Mouse (Mus musculus) erythroblast, adult 5-6 weeks (primary cell): ENCODE results near the gene Krt84. TPM values are rescaled to one million over a fixed set of nuclear protein-coding genes. Genes with fewer than 3 reads are reported as not detected.

Experiments
- ATAC-seq: replicated peaks from 2 replicates; pipeline ENCODE4 v1.8.0; 2016; ENCODE audit warnings: moderate number of reproducible peaks, mild to moderate bottlenecking, moderate TSS enrichment, inconsistent platforms; ENCODE audit not compliant: poor library complexity, low FRiP score, severe bottlenecking
- total RNA-seq, 2 experiments: library from RNA; stranded (forward) in 1 of 2; stranded (reverse) in 1 of 2; fragments of 150-400 nt in 1 of 2; fragments of 200-764, 138-1000 nt in 1 of 2; gene quantifications; 2 replicates each; pipeline versions ENCODE4 v1.2.3 to v1.2.4; 2015 to 2017; ENCODE audit warnings: low replicate concordance in 2 of 2

Gene Krt84
- total RNA-seq, 2 experiments from 2014 or later = not detected

- no peak for ATAC-seq
These were observed 25.5 kb downstream of the Krt84 start for GRCm38 (mm10) chr15:101506896-101507758.

- no peak for ATAC-seq
These were observed 35.4 kb downstream of the Krt84 start for GRCm38 (mm10) chr15:101497181-101497580.

GRCm38 (mm10) chr15:101495266-101495665 is 37.4 kb downstream of the Krt84 start:
- no peak for ATAC-seq

DNA sequence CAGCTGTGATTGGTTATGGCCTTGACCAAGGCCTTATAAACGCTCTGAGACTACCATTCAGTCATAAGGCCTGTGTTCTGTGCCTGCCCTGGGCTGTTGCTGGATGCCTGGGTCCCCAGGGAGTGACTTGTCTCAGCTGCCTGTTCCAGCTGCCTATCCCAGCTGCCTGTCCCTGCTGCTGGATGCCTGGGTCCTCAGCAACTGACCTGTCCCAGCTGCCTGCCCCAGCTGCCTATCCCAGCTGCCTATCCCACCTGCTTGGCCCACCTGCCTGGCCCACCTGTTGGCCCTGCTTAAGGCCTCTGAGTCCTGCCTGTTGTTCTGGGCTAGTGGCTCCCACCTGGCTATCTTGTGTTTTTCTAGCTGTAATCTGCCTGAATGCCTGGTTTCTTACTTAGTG is 38.4 kb downstream of the Krt84 start:
- no peak for ATAC-seq

- ATAC-seq = no peak
These were observed 38.9 kb downstream of the Krt84 start for GRCm38 (mm10) chr15:101493713-101494112.

GRCm38 (mm10) chr15:101492718-101493117 is 39.9 kb downstream of the Krt84 start:
- ATAC-seq = no peak

GRCm38 (mm10) chr15:101491431-101491830 is 41.2 kb downstream of the Krt84 start, which contains the start of gene Krt83:
Krt83 (minus strand) TSS chr15:101491512.
- no peak for ATAC-seq

DNA sequence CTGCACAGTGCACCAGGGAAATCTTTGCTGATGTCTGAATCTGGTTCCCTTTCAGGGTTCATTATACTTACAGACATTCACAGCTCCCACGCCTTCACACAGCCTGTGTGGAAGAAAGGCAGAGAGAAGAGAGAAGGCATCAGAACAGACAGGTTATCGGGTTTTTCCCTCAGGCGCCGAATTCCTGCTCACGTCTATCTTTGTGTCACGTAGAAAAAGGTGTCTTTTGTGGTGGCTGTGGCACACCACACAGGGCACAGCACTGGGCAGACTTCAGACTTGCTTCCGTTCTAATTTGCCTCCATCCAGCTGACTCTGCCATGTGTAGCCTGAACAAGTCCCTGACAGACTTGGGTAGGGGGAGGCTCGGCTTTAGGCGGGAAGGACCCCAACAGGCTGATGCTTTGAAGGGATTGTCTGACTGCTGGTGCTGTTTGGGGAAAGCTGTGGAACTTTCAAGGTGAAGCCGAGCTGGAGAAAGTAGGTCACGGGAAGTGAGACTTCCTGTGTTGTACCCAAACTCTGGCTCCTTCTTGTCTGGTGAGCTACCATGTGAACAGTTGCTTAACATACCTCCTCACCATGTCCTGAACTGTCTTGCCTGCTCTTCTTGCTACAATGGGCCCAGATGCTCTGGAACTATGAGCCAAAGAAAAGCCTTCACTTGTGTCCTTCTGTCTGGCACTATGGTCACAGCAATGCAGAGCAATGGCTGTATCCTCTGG is 46.5 kb downstream of the Krt84 start:
- no peak for ATAC-seq

DNA sequence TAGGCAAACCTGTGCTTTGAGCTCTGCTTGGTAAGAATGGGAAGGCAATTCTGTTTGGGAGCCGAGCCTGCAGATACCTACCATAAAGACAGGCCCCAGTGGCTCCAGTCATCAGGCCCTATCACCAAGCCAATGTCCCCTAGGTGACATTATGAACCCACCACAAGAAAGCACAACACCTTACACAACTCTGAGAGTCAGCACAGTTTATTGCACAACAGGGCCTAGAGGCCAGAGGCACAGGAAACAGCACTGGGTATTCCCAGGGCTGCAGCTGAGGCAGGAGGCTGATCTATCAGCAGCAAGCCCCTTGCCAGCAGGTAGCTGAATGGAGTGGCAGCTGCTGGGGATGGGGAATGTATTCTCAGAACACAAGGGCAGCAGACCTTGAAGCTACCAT is 47.7 kb downstream of the Krt84 start:
- ATAC-seq = no peak

GRCm38 (mm10) chr15:101483646-101484045 is 49.0 kb downstream of the Krt84 start:
- ATAC-seq = no peak

DNA sequence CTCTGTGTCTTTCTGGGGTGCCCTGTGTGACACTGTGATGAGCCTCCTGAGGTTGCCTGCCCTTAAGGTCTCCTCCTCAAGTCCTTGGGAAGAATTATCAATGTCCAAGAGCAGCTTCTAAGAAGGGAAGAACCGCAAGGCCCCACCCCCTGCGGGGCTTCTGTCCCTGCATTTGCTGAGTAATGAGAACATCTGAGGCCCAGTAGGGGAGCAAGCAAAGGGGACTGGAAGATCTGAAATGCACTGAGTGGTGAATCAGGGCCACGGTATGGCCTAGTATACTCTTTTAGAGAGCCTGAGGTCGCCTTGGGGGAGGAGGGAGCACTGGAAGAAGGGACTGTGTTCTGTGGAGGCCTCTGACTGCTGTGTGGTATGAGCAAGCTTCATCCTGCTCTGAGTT is 50.6 kb downstream of the Krt84 start:
- no peak for ATAC-seq

GRCm38 (mm10) chr15:101479666-101480060 is 53.0 kb downstream of the Krt84 start:
- no peak for ATAC-seq

GRCm38 (mm10) chr15:101479007-101479665 is 53.5 kb downstream of the Krt84 start:
- no peak for ATAC-seq

Other genes starting within 250 kb of the Krt84 start
- 7.9 and 14.2 TPM in 2 replicates for gene Atg101, start 248.5 kb downstream of the Krt84 start, total RNA-seq (2015; ENCODE audit: low replicate concordance)
- 13.0 and 14.1 TPM in 2 replicates for gene Atg101, start 248.5 kb downstream of the Krt84 start, total RNA-seq (2017; ENCODE audit: low replicate concordance)
- gene 6030408B16Rik, start 239.6 kb downstream of the Krt84 start, total RNA-seq (2015; ENCODE audit: low replicate concordance) = not detected in 2 replicates
- gene 6030408B16Rik, start 239.6 kb downstream of the Krt84 start, total RNA-seq (2017; ENCODE audit: low replicate concordance) = not detected in 2 replicates
- 9.4 and 9.6 TPM in 2 replicates for gene Krt80, start 162.7 kb downstream of the Krt84 start, total RNA-seq (2015; ENCODE audit: low replicate concordance)
- gene Krt80, start 162.7 kb downstream of the Krt84 start, total RNA-seq (2017; ENCODE audit: low replicate concordance) = 2.4 TPM in 2 replicates
- gene Krt7, start 121.8 kb downstream of the Krt84 start, total RNA-seq (2015; ENCODE audit: low replicate concordance) = not detected in 2 replicates
- gene Krt7, start 121.8 kb downstream of the Krt84 start, total RNA-seq (2017; ENCODE audit: low replicate concordance) = 1.2 and 5.6 TPM in 2 replicates
- gene Krt87, start 94.0 kb downstream of the Krt84 start, total RNA-seq (2015; ENCODE audit: low replicate concordance) = not detected in 2 replicates
- not detected in 2 replicates for gene Krt87, start 94.0 kb downstream of the Krt84 start, total RNA-seq (2017; ENCODE audit: low replicate concordance)
- not detected in 2 replicates for gene Krt88, start 85.1 kb downstream of the Krt84 start, total RNA-seq (2015; ENCODE audit: low replicate concordance)
- gene Krt88, start 85.1 kb downstream of the Krt84 start, total RNA-seq (2017; ENCODE audit: low replicate concordance) = not detected in 2 replicates
- not detected in 2 replicates for gene Krt81, start 69.1 kb downstream of the Krt84 start, total RNA-seq (2015; ENCODE audit: low replicate concordance)
- gene Krt81, start 69.1 kb downstream of the Krt84 start, total RNA-seq (2017; ENCODE audit: low replicate concordance) = not detected in 2 replicates
- not detected in 2 replicates for gene Krt86, start 59.3 kb downstream of the Krt84 start, total RNA-seq (2015; ENCODE audit: low replicate concordance)
- gene Krt86, start 59.3 kb downstream of the Krt84 start, total RNA-seq (2017; ENCODE audit: low replicate concordance) = not detected in 2 replicates
- gene Krt83, start 41.3 kb downstream of the Krt84 start, total RNA-seq (2015; ENCODE audit: low replicate concordance) = not detected in 2 replicates
- gene Krt83, start 41.3 kb downstream of the Krt84 start, total RNA-seq (2017; ENCODE audit: low replicate concordance) = 0.56 TPM in 1 of 2 replicates, not detected in the other
- not detected in 2 replicates for gene Gm49425, start 15.6 kb downstream of the Krt84 start, total RNA-seq (2015; ENCODE audit: low replicate concordance)
- not detected in 2 replicates for gene Gm49425, start 15.6 kb downstream of the Krt84 start, total RNA-seq (2017; ENCODE audit: low replicate concordance)
- not detected in 2 replicates for gene Krt82, start 17.8 kb upstream of the Krt84 start, total RNA-seq (2015; ENCODE audit: low replicate concordance)
- not detected in 2 replicates for gene Krt82, start 17.8 kb upstream of the Krt84 start, total RNA-seq (2017; ENCODE audit: low replicate concordance)
- gene Krt90, start 30.1 kb upstream of the Krt84 start, total RNA-seq (2015; ENCODE audit: low replicate concordance) = not detected in 2 replicates
- gene Krt90, start 30.1 kb upstream of the Krt84 start, total RNA-seq (2017; ENCODE audit: low replicate concordance) = not detected in 2 replicates
- gene Krt75, start 41.1 kb upstream of the Krt84 start, total RNA-seq (2015; ENCODE audit: low replicate concordance) = not detected in 2 replicates
- gene Krt75, start 41.1 kb upstream of the Krt84 start, total RNA-seq (2017; ENCODE audit: low replicate concordance) = not detected in 2 replicates
- gene Gm5414, start 95.4 kb upstream of the Krt84 start, total RNA-seq (2015; ENCODE audit: low replicate concordance) = not detected in 2 replicates
- not detected in 2 replicates for gene Gm5414, start 95.4 kb upstream of the Krt84 start, total RNA-seq (2017; ENCODE audit: low replicate concordance)
- gene Gm5478, start 114.6 kb upstream of the Krt84 start, total RNA-seq (2015; ENCODE audit: low replicate concordance) = not detected in 2 replicates
- gene Gm5478, start 114.6 kb upstream of the Krt84 start, total RNA-seq (2017; ENCODE audit: low replicate concordance) = not detected in 2 replicates
- gene Krt6b, start 147.5 kb upstream of the Krt84 start, total RNA-seq (2015; ENCODE audit: low replicate concordance) = not detected in 2 replicates
- gene Krt6b, start 147.5 kb upstream of the Krt84 start, total RNA-seq (2017; ENCODE audit: low replicate concordance) = not detected in 2 replicates
- not detected in 2 replicates for gene Krt6a, start 161.5 kb upstream of the Krt84 start, total RNA-seq (2015; ENCODE audit: low replicate concordance)
- not detected in 2 replicates for gene Krt6a, start 161.5 kb upstream of the Krt84 start, total RNA-seq (2017; ENCODE audit: low replicate concordance)
- not detected in 2 replicates for gene Krt5, start 180.1 kb upstream of the Krt84 start, total RNA-seq (2015; ENCODE audit: low replicate concordance)
- not detected in 2 replicates for gene Krt5, start 180.1 kb upstream of the Krt84 start, total RNA-seq (2017; ENCODE audit: low replicate concordance)
- gene Krt71, start 210.3 kb upstream of the Krt84 start, total RNA-seq (2015; ENCODE audit: low replicate concordance) = not detected in 2 replicates
- 0.14 TPM in 1 of 2 replicates, not detected in the other for gene Krt71, start 210.3 kb upstream of the Krt84 start, total RNA-seq (2017; ENCODE audit: low replicate concordance)